Mouse (Mus musculus) G1E (cell line): ENCODE results near the gene Slc39a8. TPM values are rescaled to one million over a fixed set of nuclear protein-coding genes. Genes with fewer than 3 reads are reported as not detected.

Experiments used
- ATAC-seq: 2 replicates; pipeline ENCODE4 v1.8.0; 2016; ENCODE audit warnings: mild to moderate bottlenecking; ENCODE audit not compliant: insufficient number of reproducible peaks, poor library complexity, low FRiP score, severe bottlenecking; ENCODE audit errors: extremely low read depth
- DNase-seq: peaks from one replicate; pipeline ENCODE4 v3.0.0; 2012; ENCODE audit warnings: low spot score
- H3K27me3 ChIP-seq: 2 replicates; pipeline ENCODE4 v1.6.1; 2012; ENCODE audit warnings: mild to moderate bottlenecking, low read length, inconsistent platforms; ENCODE audit not compliant: insufficient read depth
- H3K36me3 ChIP-seq: replicated peaks from 2 replicates; pipeline ENCODE3; 2012; ENCODE audit warnings: mild to moderate bottlenecking, inconsistent platforms
- H3K4me1 ChIP-seq: 2 replicates; pipeline ENCODE4 v1.6.1; 2012; ENCODE audit warnings: low read depth, low read length, inconsistent platforms, mixed read lengths; ENCODE audit not compliant: insufficient read depth
- H3K4me3 ChIP-seq: 2 replicates; pipeline ENCODE4 v1.5.1; 2012; ENCODE audit warnings: low read depth, mild to moderate bottlenecking, inconsistent platforms, low read length, moderate library complexity, mixed read lengths
- H3K9me3 ChIP-seq: replicated peaks from 2 replicates; pipeline ENCODE4 v1.6.1; 2012; ENCODE audit warnings: inconsistent platforms
- CTCF ChIP-seq: IDR thresholded peaks from 2 replicates; pipeline ENCODE4 v1.5.1; 2012; ENCODE audit warnings: low read depth, low read length, inconsistent platforms, mixed read lengths
- GATA1 ChIP-seq: IDR thresholded peaks from 2 replicates; pipeline ENCODE4 v1.6.1; 2012; ENCODE audit warnings: borderline replicate concordance, low read length, inconsistent platforms, mixed read lengths
- GATA2 ChIP-seq: IDR thresholded peaks from 2 replicates; pipeline ENCODE4 v1.6.1; 2012; ENCODE audit warnings: low read depth, low read length, inconsistent platforms, borderline replicate concordance
- POLR2AphosphoS5 ChIP-seq: IDR thresholded peaks from 2 replicates; pipeline ENCODE4 v1.6.1; 2012; ENCODE audit warnings: low read depth, low read length, inconsistent platforms; ENCODE audit not compliant: insufficient replicate concordance
- TAL1 ChIP-seq: conservative IDR thresholded peaks from 2 replicates; pipeline ENCODE4 v1.6.1; 2012; ENCODE audit warnings: low read depth, low read length, inconsistent platforms, mixed read lengths
- polyA plus RNA-seq: library from polyadenylated mRNA; stranded (reverse); fragments of >175 nt; gene quantifications from 2 replicates; pipeline ENCODE4 v1.2.3, GENCODE M21; 2012
- total RNA-seq, 2 experiments: library from RNA; stranded (forward) in 1 of 2; stranded (reverse) in 1 of 2; fragments of 200-1000 nt in 1 of 2; fragments of >200 nt in 1 of 2; fragmentation: Nextera tagmentation in 1 of 2; gene quantifications; 2 replicates each; pipeline ENCODE4 v1.2.3; 2014 to 2017

Gene Slc39a8
- total and polyA plus RNA-seq, 3 experiments: 23.9 to 121 (median 68.2) TPM

DNA sequence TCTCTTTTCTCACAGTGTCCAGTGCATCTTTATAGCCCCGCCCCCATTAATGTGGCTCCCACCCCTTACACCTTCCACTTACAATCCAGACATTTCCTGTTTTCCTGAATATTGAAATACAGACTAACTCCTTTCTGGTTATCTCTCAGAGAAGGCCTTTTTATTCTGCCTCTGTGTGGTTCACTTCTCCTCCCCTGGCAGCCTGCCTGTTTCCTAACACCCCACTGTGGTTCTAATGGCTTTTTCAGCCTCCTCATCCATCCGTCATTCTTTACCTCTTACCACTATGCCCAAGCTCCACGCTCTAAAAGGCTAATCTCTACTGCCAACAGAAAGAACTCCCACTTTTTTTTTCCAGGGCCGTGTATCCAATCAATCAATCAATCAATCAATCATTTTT lies 44.0 kb downstream of the Slc39a8 start:
- ATAC-seq (no peak), DNase-seq (no peak)
- Histone ChIP-seq H3K27me3 (no peaks in the 10 kb centered on the region), H3K4me3 (no peak overlapping the region), H3K4me1 (peaks cover 3% of the 10 kb centered on the region; the same call in 1 of the 2 replicates), H3K9me3 (no peaks in the 10 kb centered on the region), H3K36me3 (peaks cover 45% of the 10 kb centered on the region)
- no peak for TF ChIP-seq GATA2
- no peak for TF ChIP-seq GATA1
- TF ChIP-seq TAL1: no peak
- TF ChIP-seq POLR2AphosphoS5: no peak
- no peak for TF ChIP-seq CTCF

GRCm38 (mm10) chr3:135872325-135872724 lies 47.2 kb downstream of the Slc39a8 start:
- no peak overlapping the region for H3K4me3 ChIP-seq
- H3K27me3 ChIP-seq: no peaks in the 10 kb centered on the region
- H3K4me1 ChIP-seq: no peaks in the 10 kb centered on the region
- DNase-seq (no peak), ATAC-seq (no peak)
- no peak for TF ChIP-seq POLR2AphosphoS5
- TF ChIP-seq GATA1: no peak
- no peak for TF ChIP-seq TAL1
- TF ChIP-seq CTCF: no peak
- no peak for TF ChIP-seq GATA2
- H3K36me3 ChIP-seq: peaks cover 53% of the 10 kb centered on the region
- H3K9me3 ChIP-seq: no peaks in the 10 kb centered on the region

GRCm38 (mm10) chr3:135873596-135873995 lies 48.5 kb downstream of the Slc39a8 start:
- no peaks in the 10 kb centered on the region for H3K9me3 ChIP-seq
- H3K4me3 ChIP-seq: no peak overlapping the region
- no peaks in the 10 kb centered on the region for H3K4me1 ChIP-seq
- TF ChIP-seq GATA1 (no peak), POLR2AphosphoS5 (no peak), GATA2 (no peak), TAL1 (no peak), CTCF (no peak)
- ATAC-seq (no peak), DNase-seq (no peak)
- H3K36me3 ChIP-seq: peaks cover 57% of the 10 kb centered on the region
- H3K27me3 ChIP-seq: no peaks in the 10 kb centered on the region

DNA sequence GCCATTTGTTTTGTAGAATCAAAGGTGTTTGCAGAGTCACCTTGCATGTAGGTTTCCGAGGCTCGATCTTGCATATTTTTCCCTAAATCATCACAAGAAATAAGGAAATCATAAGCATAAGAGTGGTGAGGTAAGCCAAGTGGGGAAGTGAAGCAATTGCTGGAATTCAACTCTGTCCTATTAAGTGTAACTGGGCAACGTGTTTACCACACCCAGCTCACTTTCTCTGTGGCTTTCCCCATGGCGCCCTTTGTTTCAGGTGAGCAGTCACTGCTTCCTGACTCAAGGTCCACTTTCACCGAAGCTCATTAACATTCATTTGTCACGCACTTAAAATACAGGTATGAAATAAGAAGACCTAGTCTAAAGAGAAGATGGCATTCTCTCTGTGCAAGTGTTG lies 53.0 kb downstream of the Slc39a8 start:
- no peak for ATAC-seq
- Histone ChIP-seq H3K4me1 (no peaks in the 10 kb centered on the region), H3K27me3 (no peaks in the 10 kb centered on the region), H3K36me3 (peaks cover 38% of the 10 kb centered on the region), H3K4me3 (no peak overlapping the region), H3K9me3 (no peaks in the 10 kb centered on the region)
- TF ChIP-seq POLR2AphosphoS5 (no peak), GATA1 (no peak), TAL1 (no peak)
- no peak for DNase-seq

DNA sequence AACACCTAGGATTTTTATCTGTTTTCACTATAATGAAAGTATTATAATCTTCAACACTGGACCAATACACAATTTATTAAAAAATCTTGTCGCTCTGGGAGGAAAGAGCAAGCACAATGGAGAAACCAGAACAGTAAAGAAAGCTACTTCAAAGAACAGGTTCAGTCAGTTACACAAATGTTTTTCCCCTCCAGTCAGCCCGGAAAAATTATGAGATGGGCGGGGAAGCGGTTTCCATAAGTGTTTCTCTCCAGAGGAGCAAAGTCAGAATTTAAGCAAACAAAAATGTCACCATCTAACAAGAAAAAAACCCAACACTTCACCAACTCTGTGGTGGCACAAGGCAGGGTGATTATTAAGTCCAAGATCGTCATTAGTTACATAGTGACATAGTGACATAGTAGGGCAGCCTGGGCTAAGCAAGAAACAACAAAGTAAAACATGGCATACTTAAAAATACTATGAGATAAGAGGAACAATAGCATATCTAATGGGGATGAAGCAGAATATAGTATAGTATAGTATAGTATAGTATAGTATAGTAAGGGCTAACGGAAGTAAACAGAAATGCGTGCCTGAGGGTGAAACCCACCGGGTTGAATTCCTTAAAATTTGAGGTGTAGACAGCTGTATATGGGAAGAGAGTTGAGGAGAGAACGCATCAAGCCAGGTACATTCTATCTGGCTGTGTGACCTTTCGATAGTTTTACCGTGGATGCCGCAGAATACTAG lies 61.0 kb downstream of the Slc39a8 start:
- H3K36me3 ChIP-seq: peaks cover 43% of the 10 kb centered on the region
- ATAC-seq: no peak
- TF ChIP-seq GATA1 (no peak), POLR2AphosphoS5 (no peak), TAL1 (no peak)

DNA sequence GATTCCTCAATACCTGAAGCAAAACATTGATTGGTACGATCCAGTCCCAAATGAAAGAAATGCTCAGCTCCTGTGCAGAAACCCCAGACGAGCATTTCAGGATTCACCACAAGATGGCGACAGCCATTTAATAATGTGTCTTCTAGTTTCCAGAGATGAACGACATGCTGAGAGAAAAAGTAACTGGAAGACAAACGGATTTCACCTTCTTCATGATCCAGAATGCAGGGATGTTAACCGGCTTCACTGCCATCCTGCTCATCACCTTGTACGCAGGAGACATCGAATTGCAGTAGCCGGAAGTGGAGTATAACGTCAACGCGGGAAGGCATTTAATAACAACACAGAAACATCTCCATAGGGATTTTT lies 61.6 kb downstream of the Slc39a8 start:
- no peak overlapping the region for H3K4me3 ChIP-seq
- TF ChIP-seq GATA1 (no peak), TAL1 (no peak), POLR2AphosphoS5 (no peak), GATA2 (no peak), CTCF (no peak)
- H3K4me1 ChIP-seq: peaks cover 7% of the 10 kb centered on the region; the same call in 1 of the 2 replicates
- peaks cover 44% of the 10 kb centered on the region for H3K36me3 ChIP-seq
- H3K9me3 ChIP-seq: no peaks in the 10 kb centered on the region
- no peaks in the 10 kb centered on the region for H3K27me3 ChIP-seq
- ATAC-seq (no peak; the same call in 1 of the 2 replicates), DNase-seq (peak; percentile 4)

More for the DNA sequence above, 61.0 kb downstream of the Slc39a8 start:
- DNase-seq: no peak
- Histone ChIP-seq H3K4me3 (no peak overlapping the region), H3K4me1 (peaks cover 7% of the 10 kb centered on the region; the same call in 1 of the 2 replicates), H3K27me3 (no peaks in the 10 kb centered on the region), H3K9me3 (no peaks in the 10 kb centered on the region)
